Mouse (Mus musculus): Measurements from ENCODE around the gene Sync. TPM values are rescaled to one million over a fixed set of nuclear protein-coding genes. Genes with fewer than 3 reads are reported as not detected.

Sync gene
- polyA plus RNA-seq, 1 experiment from 2014 or later = 1.3 TPM

Small RNAs within 50 kb of the gene (microRNA-seq; reads per million reads assigned to microRNA genes)
- gene Gm22994 = not detected

Other genes with a start within 250 kb of the Sync start
- gene Rnf19b, start 229.3 kb upstream of the Sync start, polyA plus RNA-seq (2015; fragmentation: Nextera tagmentation; extraction: Ambion mirVana) = 6.4 and 6.7 TPM in 2 replicates
- gene Tmem54, start 182.1 kb upstream of the Sync start, polyA plus RNA-seq (2015; fragmentation: Nextera tagmentation; extraction: Ambion mirVana) = 11.5 and 14.5 TPM in 2 replicates
- 1.6 and 2.2 TPM in 2 replicates for gene Hpca, start 165.6 kb upstream of the Sync start, polyA plus RNA-seq (2015; fragmentation: Nextera tagmentation; extraction: Ambion mirVana)
- 3.0 and 3.4 TPM in 2 replicates for gene Fndc5, start 150.6 kb upstream of the Sync start, polyA plus RNA-seq (2015; fragmentation: Nextera tagmentation; extraction: Ambion mirVana)
- gene S100pbp, start 97.9 kb upstream of the Sync start, polyA plus RNA-seq (2015; fragmentation: Nextera tagmentation; extraction: Ambion mirVana) = 23.2 and 25.6 TPM in 2 replicates
- 85.0 and 89.6 TPM in 2 replicates for gene Yars, start 97.9 kb upstream of the Sync start, polyA plus RNA-seq (2015; fragmentation: Nextera tagmentation; extraction: Ambion mirVana)
- gene C77080, start 26.2 kb upstream of the Sync start, polyA plus RNA-seq (2015; fragmentation: Nextera tagmentation; extraction: Ambion mirVana) = 9.3 and 10.4 TPM in 2 replicates
- 383 and 405 TPM in 2 replicates for gene Rbbp4, start 47.8 kb downstream of the Sync start, polyA plus RNA-seq (2015; fragmentation: Nextera tagmentation; extraction: Ambion mirVana)
- gene Zbtb8os, start 48.1 kb downstream of the Sync start, polyA plus RNA-seq (2015; fragmentation: Nextera tagmentation; extraction: Ambion mirVana) = 44.4 and 45.1 TPM in 2 replicates
- 17.2 and 18.4 TPM in 2 replicates for gene Zbtb8a, start 90.5 kb downstream of the Sync start, polyA plus RNA-seq (2015; fragmentation: Nextera tagmentation; extraction: Ambion mirVana)
- gene Zbtb8b, start 153.2 kb downstream of the Sync start, polyA plus RNA-seq (2015; fragmentation: Nextera tagmentation; extraction: Ambion mirVana) = 5.7 and 5.8 TPM in 2 replicates
- gene Bsdc1, start 174.0 kb downstream of the Sync start, polyA plus RNA-seq (2015; fragmentation: Nextera tagmentation; extraction: Ambion mirVana) = 31.8 and 33.6 TPM in 2 replicates
- gene Tssk3, start 203.4 kb downstream of the Sync start, polyA plus RNA-seq (2015; fragmentation: Nextera tagmentation; extraction: Ambion mirVana) = not detected in 2 replicates
- 0.35 TPM in 1 of 2 replicates, not detected in the other for gene Fam229a, start 203.6 kb downstream of the Sync start, polyA plus RNA-seq (2015; fragmentation: Nextera tagmentation; extraction: Ambion mirVana)
- gene Marcksl1, start 226.0 kb downstream of the Sync start, polyA plus RNA-seq (2015; fragmentation: Nextera tagmentation; extraction: Ambion mirVana) = 761 and 859 TPM in 2 replicates

Measured in kidney, embryonic 16.5 days (tissue).